Mouse (Mus musculus) testis, adult 2 months (tissue): ENCODE measurements around the gene Riox2. TPM values are rescaled to one million over a fixed set of nuclear protein-coding genes. Genes with fewer than 3 reads are reported as not detected.

Experiments
- H3K27ac ChIP-seq: fragments of 200-500 bp; 2 replicates; pipeline ENCODE4 v1.5.1; 2012; ENCODE audit warnings: low read depth, low read length; ENCODE audit not compliant: control insufficient read depth, insufficient read depth
- H3K27me3 ChIP-seq: fragments of 200-500 bp; 2 replicates; pipeline ENCODE4 v1.6.1; 2012; ENCODE audit warnings: mild to moderate bottlenecking, low read length, moderate library complexity; ENCODE audit not compliant: control insufficient read depth, insufficient read depth
- H3K36me3 ChIP-seq: fragments of 200-500 bp; 2 replicates; pipeline ENCODE4 v1.6.1; 2012; ENCODE audit warnings: mild to moderate bottlenecking, low read length; ENCODE audit not compliant: control insufficient read depth, insufficient read depth
- H3K4me1 ChIP-seq: fragments of 200-500 bp; 2 replicates; pipeline ENCODE4 v1.6.1; 2012; ENCODE audit warnings: low read length; ENCODE audit not compliant: control insufficient read depth, insufficient read depth
- H3K4me3 ChIP-seq: fragments of 200-500 bp; 2 replicates; pipeline ENCODE4 v1.5.1; 2012; ENCODE audit warnings: low read depth, mild to moderate bottlenecking, low read length, moderate library complexity, mixed read lengths; ENCODE audit not compliant: control insufficient read depth
- CTCF ChIP-seq: fragments of 200-500 bp; IDR thresholded peaks from 2 replicates; pipeline ENCODE4 v1.5.1; 2012; ENCODE audit warnings: low read depth, mild to moderate bottlenecking, inconsistent platforms, low read length, moderate library complexity; ENCODE audit not compliant: control insufficient read depth, insufficient read depth, insufficient replicate concordance
- POLR2A ChIP-seq: fragments of 200-500 bp; IDR thresholded peaks from 2 replicates; pipeline ENCODE4 v1.6.1; 2012; ENCODE audit warnings: low read depth, mild to moderate bottlenecking, inconsistent platforms, low read length, moderate library complexity; ENCODE audit not compliant: control insufficient read depth
- polyA plus RNA-seq: library from polyadenylated mRNA; depleted of rRNA; stranded (reverse); fragments of >200 nt; gene quantifications from 2 replicates; pipeline ENCODE4 v1.2.3, GENCODE M21; 2012

Riox2 gene
- polyA plus RNA-seq, 1 experiment: 2.7 TPM

DNA sequence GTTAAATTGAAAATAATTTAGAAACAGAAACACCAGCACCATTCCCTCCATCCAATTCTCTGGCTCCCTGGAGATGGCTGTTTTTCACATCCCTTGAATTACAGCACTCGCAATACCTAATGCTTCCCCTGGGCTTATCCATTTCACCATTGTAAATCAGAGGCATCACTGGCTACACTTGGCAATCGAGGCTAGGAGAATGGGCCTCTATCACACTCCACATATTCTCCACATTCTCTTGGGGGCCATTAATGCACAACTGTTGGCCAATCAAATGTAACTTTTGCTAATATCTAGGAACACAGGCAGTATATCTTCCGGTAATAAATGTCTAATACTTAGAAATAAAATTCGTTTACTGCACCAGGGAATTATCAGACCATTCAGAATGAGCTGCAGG lies 8.0 kb upstream of the Riox2 start:
- no peak for TF ChIP-seq CTCF
- TF ChIP-seq POLR2A: no peak
- Histone ChIP-seq H3K27ac (no peak overlapping the region), H3K4me1 (no peaks in the 10 kb centered on the region), H3K36me3 (no peaks in the 10 kb centered on the region), H3K4me3 (no peak overlapping the region), H3K27me3 (no peaks in the 10 kb centered on the region)

- Histone ChIP-seq H3K4me1 (no peaks in the 10 kb centered on the region), H3K27me3 (no peaks in the 10 kb centered on the region), H3K27ac (no peak overlapping the region), H3K4me3 (no peak overlapping the region), H3K36me3 (no peaks in the 10 kb centered on the region)
- TF ChIP-seq POLR2A (no peak), CTCF (no peak)
Observed at GRCm38 (mm10) chr16:59463973-59464372, 7.6 kb upstream of the Riox2 start.

GRCm38 (mm10) chr16:59469846-59470245 lies 1.7 kb upstream of the Riox2 start:
- no peaks in the 10 kb centered on the region for H3K27me3 ChIP-seq
- no peak overlapping the region for H3K4me3 ChIP-seq
- no peaks in the 10 kb centered on the region for H3K36me3 ChIP-seq
- H3K27ac ChIP-seq: no peak overlapping the region
- peaks cover 3% of the 10 kb centered on the region; the same call in 1 of the 2 replicates for H3K4me1 ChIP-seq
- no peak for TF ChIP-seq POLR2A
- no peak for TF ChIP-seq CTCF

DNA sequence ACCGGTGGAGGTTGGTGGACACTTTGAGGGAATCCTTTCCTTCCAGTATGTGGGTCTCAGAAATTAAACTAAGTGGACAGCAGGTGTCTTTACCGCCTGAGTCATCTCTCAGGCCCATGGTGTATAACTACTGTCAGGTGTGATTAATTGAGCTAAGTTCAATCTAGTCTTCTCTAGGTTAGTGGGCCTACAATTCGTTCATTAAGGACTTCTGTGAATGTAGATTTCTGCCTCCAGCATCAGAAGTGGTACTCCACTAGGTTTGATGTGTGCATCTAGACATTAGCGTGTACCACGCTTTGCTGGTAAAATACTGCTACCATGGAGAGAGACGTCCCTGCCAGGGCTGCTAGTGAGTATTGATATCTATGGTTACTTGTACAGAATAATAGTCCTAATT lies 971 bp downstream of the Riox2 start:
- Histone ChIP-seq H3K4me1 (peaks cover 3% of the 10 kb centered on the region; the same call in 1 of the 2 replicates), H3K4me3 (no peak overlapping the region), H3K36me3 (no peaks in the 10 kb centered on the region), H3K27ac (no peak overlapping the region), H3K27me3 (no peaks in the 10 kb centered on the region)
- no peak for TF ChIP-seq CTCF
- no peak for TF ChIP-seq POLR2A

- H3K27ac ChIP-seq: no peak overlapping the region
- peaks cover 3% of the 10 kb centered on the region; the same call in 1 of the 2 replicates for H3K4me1 ChIP-seq
- H3K27me3 ChIP-seq: no peaks in the 10 kb centered on the region
- no peaks in the 10 kb centered on the region for H3K36me3 ChIP-seq
- TF ChIP-seq CTCF (peak; percentile 59; the same call in 1 of the 2 replicates), POLR2A (no peak)
- H3K4me3 ChIP-seq: no peak overlapping the region
Observed at GRCm38 (mm10) chr16:59474788-59475187, 3.2 kb downstream of the Riox2 start.

GRCm38 (mm10) chr16:59477955-59478354 lies 6.4 kb downstream of the Riox2 start:
- Histone ChIP-seq H3K4me1 (no peaks in the 10 kb centered on the region), H3K4me3 (no peak overlapping the region), H3K36me3 (peaks cover 2% of the 10 kb centered on the region), H3K27me3 (no peaks in the 10 kb centered on the region), H3K27ac (no peak overlapping the region)
- TF ChIP-seq POLR2A: no peak
- no peak for TF ChIP-seq CTCF

- H3K27me3 ChIP-seq: no peaks in the 10 kb centered on the region
- no peaks in the 10 kb centered on the region; the same call in 1 of the 2 replicates for H3K36me3 ChIP-seq
- no peak overlapping the region for H3K27ac ChIP-seq
- no peak for TF ChIP-seq CTCF
- TF ChIP-seq POLR2A: no peak
- no peaks in the 10 kb centered on the region for H3K4me1 ChIP-seq
- no peak overlapping the region for H3K4me3 ChIP-seq
Observed at GRCm38 (mm10) chr16:59487239-59487638, 15.7 kb downstream of the Riox2 start.
